Mouse (Mus musculus): Measurements from ENCODE around the gene Gipc3. TPM values are rescaled to one million over a fixed set of nuclear protein-coding genes. Genes with fewer than 3 reads are reported as not detected.

Gipc3 gene
- total and polyA plus RNA-seq, 2 experiments from 2014 or later, result 0.16 TPM; not detected in 1

GRCm38 (mm10) chr10:81328386-81328785 lies 14.7 kb downstream of the Gipc3 start, which contains the start of gene Tbxa2r:
TSS of gene Tbxa2r (plus strand) at chr10:81328731.
- H3K4me1 ChIP-seq (ENCODE audit: insufficient read depth, low read length), result no peaks in the 10 kb centered on the region
- H3K9me3 ChIP-seq (ENCODE audit: low read length), result no peaks in the 10 kb centered on the region
- 9% methylated on average over 10 of the region's 10 CpGs for WGBS
- ATAC-seq (no peak; the same call in 1 of the 2 replicates), DNase-seq (ENCODE audit: low spot score) (no peak)
- H3K4me2 ChIP-seq (ENCODE audit: low read depth, low read length), result no peak within 1 kb of the TSS
- peaks cover 39% of the 10 kb centered on the region for H3K36me3 ChIP-seq (ENCODE audit: insufficient read depth, low read length)
- no peak within 1 kb of the TSS for H3K4me3 ChIP-seq (ENCODE audit: low read length)
- no peak for TF ChIP-seq CTCF (IDR thresholded peaks at IDR 0.05; ENCODE audit: low read depth)
- H3K27ac ChIP-seq, result peak within 1 kb of the TSS; percentile 20; the same call in 1 of the 2 replicates
- no peak within 1 kb of the TSS for H3K9ac ChIP-seq (replicated peaks; ENCODE audit: low read length)
- H3K27me3 ChIP-seq (ENCODE audit: insufficient read depth, low read length), result no peaks in the 10 kb centered on the region

- no peak overlapping the region for H3K4me2 ChIP-seq (ENCODE audit: low read depth, low read length)
- no peak overlapping the region for H3K27ac ChIP-seq
- H3K27me3 ChIP-seq (ENCODE audit: insufficient read depth, low read length), result no peaks in the 10 kb centered on the region
- no peaks in the 10 kb centered on the region for H3K9me3 ChIP-seq (ENCODE audit: low read length)
- no peak for TF ChIP-seq CTCF (IDR thresholded peaks at IDR 0.05; ENCODE audit: low read depth)
- no peaks in the 10 kb centered on the region for H3K4me1 ChIP-seq (ENCODE audit: insufficient read depth, low read length)
- H3K9ac ChIP-seq (replicated peaks; ENCODE audit: low read length), result no peak overlapping the region
- H3K36me3 ChIP-seq (ENCODE audit: insufficient read depth, low read length), result peaks cover 43% of the 10 kb centered on the region
- H3K4me3 ChIP-seq (ENCODE audit: low read length), result no peak overlapping the region
- DNase-seq (ENCODE audit: low spot score) (no peak), ATAC-seq (no peak; the same call in 1 of the 2 replicates)
- 40% methylated on average over 2 of the region's 2 CpGs for WGBS
Measured at GRCm38 (mm10) chr10:81327959-81328358, 15.1 kb downstream of the Gipc3 start.

GRCm38 (mm10) chr10:81326858-81327257 lies 16.2 kb downstream of the Gipc3 start:
- Histone ChIP-seq H3K4me2 (ENCODE audit: low read depth, low read length) (no peak overlapping the region), H3K36me3 (ENCODE audit: insufficient read depth, low read length) (peaks cover 48% of the 10 kb centered on the region), H3K4me1 (ENCODE audit: insufficient read depth, low read length) (peaks cover 2% of the 10 kb centered on the region; the same call in 1 of the 2 replicates), H3K4me3 (ENCODE audit: low read length) (no peak overlapping the region), H3K27ac (peak overlapping the region; percentile 60; the same call in 1 of the 2 replicates), H3K27me3 (ENCODE audit: insufficient read depth, low read length) (no peaks in the 10 kb centered on the region), H3K9ac (replicated peaks; ENCODE audit: low read length) (no peak overlapping the region), H3K9me3 (ENCODE audit: low read length) (no peaks in the 10 kb centered on the region)
- no peak for TF ChIP-seq CTCF (IDR thresholded peaks at IDR 0.05; ENCODE audit: low read depth)
- ATAC-seq (no peak), DNase-seq (ENCODE audit: low spot score) (no peak)
- WGBS, result 76% methylated on average over 6 of the region's 6 CpGs

GRCm38 (mm10) chr10:81325781-81326180 lies 17.3 kb downstream of the Gipc3 start:
- H3K4me1 ChIP-seq (ENCODE audit: insufficient read depth, low read length), result peaks cover 5% of the 10 kb centered on the region; the same call in 1 of the 2 replicates
- H3K27me3 ChIP-seq (ENCODE audit: insufficient read depth, low read length), result no peaks in the 10 kb centered on the region
- no peak overlapping the region for H3K9ac ChIP-seq (replicated peaks; ENCODE audit: low read length)
- H3K27ac ChIP-seq, result no peak overlapping the region
- DNase-seq (ENCODE audit: low spot score) (no peak), ATAC-seq (no peak)
- peaks cover 48% of the 10 kb centered on the region for H3K36me3 ChIP-seq (ENCODE audit: insufficient read depth, low read length)
- no peak for TF ChIP-seq CTCF (IDR thresholded peaks at IDR 0.05; ENCODE audit: low read depth)
- WGBS, result 95% methylated on average over 18 of the region's 18 CpGs
- no peaks in the 10 kb centered on the region for H3K9me3 ChIP-seq (ENCODE audit: low read length)
- H3K4me3 ChIP-seq (ENCODE audit: low read length), result no peak overlapping the region
- H3K4me2 ChIP-seq (ENCODE audit: low read depth, low read length), result no peak overlapping the region

GRCm38 (mm10) chr10:81325176-81325575 lies 17.9 kb downstream of the Gipc3 start:
- H3K9ac ChIP-seq (replicated peaks; ENCODE audit: low read length), result no peak overlapping the region

GRCm38 (mm10) chr10:81323791-81324530 lies 19.1 kb downstream of the Gipc3 start:
- Histone ChIP-seq H3K4me3 (ENCODE audit: low read length) (no peak overlapping the region), H3K27me3 (ENCODE audit: insufficient read depth, low read length) (no peaks in the 10 kb centered on the region), H3K9ac (replicated peaks; ENCODE audit: low read length) (no peak overlapping the region), H3K4me2 (ENCODE audit: low read depth, low read length) (no peak overlapping the region), H3K4me1 (ENCODE audit: insufficient read depth, low read length) (peaks cover 11% of the 10 kb centered on the region; the same call in 1 of the 2 replicates), H3K36me3 (ENCODE audit: insufficient read depth, low read length) (peaks cover 48% of the 10 kb centered on the region), H3K9me3 (ENCODE audit: low read length) (no peaks in the 10 kb centered on the region), H3K27ac (no peak overlapping the region)
- 92% methylated on average over 18 of the region's 18 CpGs for WGBS
- DNase-seq (ENCODE audit: low spot score) (no peak), ATAC-seq (no peak)
- no peak for TF ChIP-seq CTCF (IDR thresholded peaks at IDR 0.05; ENCODE audit: low read depth)

More at GRCm38 (mm10) chr10:81325176-81325575, 17.9 kb downstream of the Gipc3 start:
- DNase-seq (ENCODE audit: low spot score), result no peak
- Histone ChIP-seq H3K4me1 (ENCODE audit: insufficient read depth, low read length) (peaks cover 5% of the 10 kb centered on the region; the same call in 1 of the 2 replicates), H3K36me3 (ENCODE audit: insufficient read depth, low read length) (peaks cover 48% of the 10 kb centered on the region), H3K27me3 (ENCODE audit: insufficient read depth, low read length) (no peaks in the 10 kb centered on the region), H3K27ac (no peak overlapping the region), H3K4me3 (ENCODE audit: low read length) (no peak overlapping the region), H3K4me2 (ENCODE audit: low read depth, low read length) (no peak overlapping the region), H3K9me3 (ENCODE audit: low read length) (no peaks in the 10 kb centered on the region)
- ATAC-seq, result no peak
- WGBS, result 93% methylated on average over 21 of the region's 21 CpGs
- TF ChIP-seq CTCF (IDR thresholded peaks at IDR 0.05; ENCODE audit: low read depth), result no peak

All from hindbrain, postnatal 0 days (tissue).